Mouse (Mus musculus) neural tube, embryonic 11.5 days (tissue): Measurements from ENCODE around the gene Cyp3a13. TPM values are rescaled to one million over a fixed set of nuclear protein-coding genes. Genes with fewer than 3 reads are reported as not detected.
"Not testable (repeated sequence)": the region's sequence is repeated elsewhere in the genome, so short reads cannot be mapped to it uniquely, and the experiment has no call there.

Source experiments
- ATAC-seq: fragments of 200-750 bp; cut with Nextera tagmentation; 2 replicates; pipeline ENCODE4 v1.8.0; 2017; ENCODE audit warnings: moderate number of reproducible peaks, mild to moderate bottlenecking, moderate TSS enrichment, moderate library complexity; ENCODE audit not compliant: insufficient read depth, low FRiP score, low TSS enrichment
- DNase-seq: peaks from one replicate; pipeline ENCODE4 v3.0.0-alpha.2; 2015; ENCODE audit warnings: low spot score
- H3K27ac ChIP-seq: fragments of 300-500 bp; sonication (generic); 2 replicates; pipeline ENCODE4 v1.5.1; 2014; ENCODE audit warnings: low read depth, mild to moderate bottlenecking, low read length
- H3K27me3 ChIP-seq: fragments of 300-500 bp; sonication (generic); 2 replicates; pipeline ENCODE4 v1.6.1; 2014; ENCODE audit warnings: mild to moderate bottlenecking, low read length, mixed read lengths; ENCODE audit not compliant: control insufficient read depth, insufficient read depth
- H3K36me3 ChIP-seq: fragments of 300-500 bp; sonication (generic); 2 replicates; pipeline ENCODE4 v1.6.1; 2014; ENCODE audit warnings: mild to moderate bottlenecking, low read length, moderate library complexity, mixed read lengths; ENCODE audit not compliant: control insufficient read depth, insufficient read depth
- H3K4me1 ChIP-seq: fragments of 300-500 bp; sonication (generic); 2 replicates; pipeline ENCODE4 v1.6.1; 2014; ENCODE audit warnings: low read length, mixed read lengths; ENCODE audit not compliant: control insufficient read depth, insufficient read depth
- H3K4me2 ChIP-seq: fragments of 300-500 bp; sonication (generic); 2 replicates; pipeline ENCODE4 v1.6.1; 2014; ENCODE audit warnings: low read depth, mild to moderate bottlenecking, moderate library complexity
- H3K4me3 ChIP-seq: fragments of 300-500 bp; sonication (generic); 2 replicates; pipeline ENCODE4 v1.5.1; 2014; ENCODE audit warnings: low read depth, low read length
- H3K9ac ChIP-seq: fragments of 300-500 bp; sonication (generic); 2 replicates; pipeline ENCODE4 v1.6.1; 2014; ENCODE audit warnings: mild to moderate bottlenecking, low read length
- H3K9me3 ChIP-seq: fragments of 300-500 bp; sonication (generic); 2 replicates; pipeline ENCODE4 v1.6.1; 2016; ENCODE audit warnings: low read length; ENCODE audit not compliant: control insufficient read depth
- WGBS: fragments of 180-500 bp; shearing (Covaris S2); extraction: QIAGEN DNeasy Blood & Tissue Kit; methylation state at CpG from one replicate; pipeline ENCODE4 v1.1.7; 2014; 5-methylcytosine and 5-hydroxymethylcytosine counted together
- polyA plus RNA-seq: library from polyadenylated mRNA; unstranded; fragments of >200 nt; fragmentation: Nextera tagmentation; extraction: Ambion mirVana; gene quantifications from 2 replicates; pipeline ENCODE4 v1.2.1, GENCODE M21; 2014

The Cyp3a13 gene
- polyA plus RNA-seq, 1 experiment from 2014 or later, result 0.08 TPM

- ATAC-seq, result no peak
- Histone ChIP-seq H3K27me3 (no peaks in the 10 kb centered on the region), H3K36me3 (no peaks in the 10 kb centered on the region), H3K4me1 (no peaks in the 10 kb centered on the region), H3K4me3 (no peak overlapping the region), H3K27ac (no peak overlapping the region), H3K4me2 (no peak overlapping the region), H3K9ac (no peak overlapping the region), H3K9me3 (no peaks in the 10 kb centered on the region)
- 94% methylated on average over 1 of the region's 1 CpGs for WGBS
- DNase-seq, result no peak
These were observed 33.8 kb downstream of the Cyp3a13 start for GRCm38 (mm10) chr5:137887666-137888065.

GRCm38 (mm10) chr5:137885894-137886293 lies 35.5 kb downstream of the Cyp3a13 start:
- Histone ChIP-seq H3K4me3 (no peak overlapping the region), H3K4me1 (no peaks in the 10 kb centered on the region), H3K9ac (no peak overlapping the region), H3K27ac (no peak overlapping the region), H3K9me3 (no peaks in the 10 kb centered on the region), H3K36me3 (no peaks in the 10 kb centered on the region), H3K27me3 (no peaks in the 10 kb centered on the region), H3K4me2 (no peak overlapping the region)
- peak; percentile 58 for DNase-seq
- 20% methylated on average over 2 of the region's 2 CpGs for WGBS
- no peak for ATAC-seq

- H3K4me1 ChIP-seq, result no peaks in the 10 kb centered on the region
- H3K9ac ChIP-seq, result no peak overlapping the region
- H3K36me3 ChIP-seq, result no peaks in the 10 kb centered on the region
- H3K27me3 ChIP-seq, result no peaks in the 10 kb centered on the region
- ATAC-seq, result no peak
- no peak overlapping the region for H3K4me2 ChIP-seq
- WGBS, result 84% methylated on average over 3 of the region's 3 CpGs
- no peak overlapping the region for H3K27ac ChIP-seq
- DNase-seq, result no peak
- no peak overlapping the region for H3K4me3 ChIP-seq
- H3K9me3 ChIP-seq, result no peaks in the 10 kb centered on the region
These were observed 38.1 kb downstream of the Cyp3a13 start for GRCm38 (mm10) chr5:137883345-137883744.

GRCm38 (mm10) chr5:137882922-137883321 lies 38.5 kb downstream of the Cyp3a13 start:
- DNase-seq (no peak), ATAC-seq (no peak)
- Histone ChIP-seq H3K27ac (no peak overlapping the region), H3K9me3 (no peaks in the 10 kb centered on the region), H3K27me3 (no peaks in the 10 kb centered on the region), H3K4me3 (no peak overlapping the region), H3K4me2 (no peak overlapping the region), H3K9ac (no peak overlapping the region), H3K36me3 (no peaks in the 10 kb centered on the region), H3K4me1 (no peaks in the 10 kb centered on the region)
- 89% methylated on average over 4 of the region's 4 CpGs for WGBS

- Histone ChIP-seq H3K36me3 (no peaks in the 10 kb centered on the region), H3K4me1 (no peaks in the 10 kb centered on the region), H3K4me3 (no peak overlapping the region), H3K9me3 (no peaks in the 10 kb centered on the region), H3K4me2 (no peak overlapping the region), H3K27me3 (no peaks in the 10 kb centered on the region), H3K27ac (no peak overlapping the region), H3K9ac (no peak overlapping the region)
- 66% methylated on average over 2 of the region's 2 CpGs for WGBS
- no peak for DNase-seq
- no peak for ATAC-seq
These were observed 43.6 kb downstream of the Cyp3a13 start for GRCm38 (mm10) chr5:137877860-137878259.

GRCm38 (mm10) chr5:137875054-137875453 lies 46.4 kb downstream of the Cyp3a13 start:
- ATAC-seq (no peak), DNase-seq (no peak)
- H3K4me2 ChIP-seq, result no peak overlapping the region
- H3K9me3 ChIP-seq, result no peaks in the 10 kb centered on the region
- H3K36me3 ChIP-seq, result no peaks in the 10 kb centered on the region
- no peak overlapping the region for H3K4me3 ChIP-seq
- no peaks in the 10 kb centered on the region for H3K27me3 ChIP-seq
- no peaks in the 10 kb centered on the region for H3K4me1 ChIP-seq
- no peak overlapping the region for H3K27ac ChIP-seq
- 80% methylated on average over 2 of the region's 2 CpGs for WGBS
- H3K9ac ChIP-seq, result no peak overlapping the region

- not testable (repeated sequence) for H3K4me1 ChIP-seq, H3K27me3 ChIP-seq, H3K9me3 ChIP-seq, ATAC-seq, H3K27ac ChIP-seq, H3K4me2 ChIP-seq, H3K9ac ChIP-seq, DNase-seq, H3K36me3 ChIP-seq, H3K4me3 ChIP-seq
- 33% methylated on average over 1 of the region's 1 CpGs for WGBS
These were observed 49.1 kb downstream of the Cyp3a13 start for GRCm38 (mm10) chr5:137872381-137872702.

GRCm38 (mm10) chr5:137871644-137872380 lies 49.6 kb downstream of the Cyp3a13 start, which contains the start of gene Pilrb2:
Gene Pilrb2, minus strand, starts transcription at chr5:137871815.
- not testable (repeated sequence) for H3K36me3 ChIP-seq, H3K4me2 ChIP-seq, ATAC-seq, H3K9me3 ChIP-seq, H3K4me1 ChIP-seq, H3K4me3 ChIP-seq, H3K27me3 ChIP-seq, H3K27ac ChIP-seq, DNase-seq, H3K9ac ChIP-seq
- 90% methylated on average over 2 of the region's 3 CpGs for WGBS

- H3K9me3 ChIP-seq, H3K4me1 ChIP-seq, H3K36me3 ChIP-seq, ATAC-seq, H3K4me3 ChIP-seq, H3K4me2 ChIP-seq, H3K27ac ChIP-seq, DNase-seq, H3K9ac ChIP-seq, H3K27me3 ChIP-seq: not testable (repeated sequence)
- 74% methylated on average over 2 of the region's 2 CpGs for WGBS
These were observed 52.8 kb downstream of the Cyp3a13 start for GRCm38 (mm10) chr5:137868600-137868999.
